Mouse (Mus musculus): ENCODE data around the gene Fam102a. TPM values are rescaled to one million over a fixed set of nuclear protein-coding genes. Genes with fewer than 3 reads are reported as not detected.
A peak's percentile ranks its signal among the peaks of the same experiment; 100 is the strongest.

The Fam102a gene
- polyA plus RNA-seq, 1 experiment from 2014 or later = 7.3 TPM

GRCm38 (mm10) chr2:32538461-32538860 lies 3.3 kb downstream of the Fam102a start:
- no peak overlapping the region for H3K27ac ChIP-seq
- no peak for DNase-seq (ENCODE audit: extremely low spot score, low spot score)
- WGBS = 83% methylated on average over 4 of the region's 4 CpGs
- 0 out of 2 replicates have a peak, but pooled peaks cover 3% of the 10 kb centered on the region for H3K36me3 ChIP-seq (replicated peaks)
- H3K27me3 ChIP-seq (ENCODE audit: poor library complexity, severe bottlenecking) = no peaks in the 10 kb centered on the region
- H3K9me3 ChIP-seq = no peaks in the 10 kb centered on the region
- peaks cover 73% of the 10 kb centered on the region for H3K4me1 ChIP-seq
- H3K4me3 ChIP-seq = peak overlapping the region; percentile 66; the same call in 1 of the 2 replicates

GRCm38 (mm10) chr2:32539452-32539981 lies 4.4 kb downstream of the Fam102a start:
- Histone ChIP-seq H3K27ac (0 out of 2 replicates have a peak overlapping the region, but pooled peaks have one; percentile 11), H3K36me3 (replicated peaks) (peaks cover 9% of the 10 kb centered on the region), H3K27me3 (ENCODE audit: poor library complexity, severe bottlenecking) (no peaks in the 10 kb centered on the region), H3K4me3 (0 out of 2 replicates have a peak overlapping the region, but pooled peaks have one; percentile 9), H3K9me3 (no peaks in the 10 kb centered on the region), H3K4me1 (peaks cover 63% of the 10 kb centered on the region)
- 84% methylated on average over 14 of the region's 14 CpGs for WGBS
- no peak for DNase-seq (ENCODE audit: extremely low spot score, low spot score)

GRCm38 (mm10) chr2:32541333-32541908 lies 6.3 kb downstream of the Fam102a start:
- Histone ChIP-seq H3K4me1 (peaks cover 44% of the 10 kb centered on the region), H3K27ac (no peak overlapping the region), H3K9me3 (no peaks in the 10 kb centered on the region), H3K4me3 (no peak overlapping the region), H3K36me3 (replicated peaks) (peaks cover 26% of the 10 kb centered on the region), H3K27me3 (ENCODE audit: poor library complexity, severe bottlenecking) (no peaks in the 10 kb centered on the region)
- DNase-seq (ENCODE audit: extremely low spot score, low spot score) = no peak
- WGBS = 96% methylated on average over 2 of the region's 2 CpGs

- 93% methylated on average over 4 of the region's 4 CpGs for WGBS
- Histone ChIP-seq H3K4me1 (peaks cover 42% of the 10 kb centered on the region), H3K27ac (no peak overlapping the region), H3K27me3 (ENCODE audit: poor library complexity, severe bottlenecking) (no peaks in the 10 kb centered on the region), H3K9me3 (no peaks in the 10 kb centered on the region), H3K36me3 (replicated peaks) (peaks cover 27% of the 10 kb centered on the region), H3K4me3 (no peak overlapping the region)
- no peak for DNase-seq (ENCODE audit: extremely low spot score, low spot score)
Observed at GRCm38 (mm10) chr2:32541986-32542573, 6.9 kb downstream of the Fam102a start.

- Histone ChIP-seq H3K27ac (no peak overlapping the region), H3K36me3 (replicated peaks) (peaks cover 34% of the 10 kb centered on the region), H3K9me3 (no peaks in the 10 kb centered on the region), H3K27me3 (ENCODE audit: poor library complexity, severe bottlenecking) (no peaks in the 10 kb centered on the region), H3K4me3 (no peak overlapping the region), H3K4me1 (peaks cover 37% of the 10 kb centered on the region)
- no peak for DNase-seq (ENCODE audit: extremely low spot score, low spot score)
- 97% methylated on average over 3 of the region's 3 CpGs for WGBS
Observed at GRCm38 (mm10) chr2:32543031-32543449, 7.9 kb downstream of the Fam102a start.

- no peak for DNase-seq (ENCODE audit: extremely low spot score, low spot score)
- peaks cover 25% of the 10 kb centered on the region for H3K4me1 ChIP-seq
- 77% methylated on average over 1 of the region's 1 CpGs for WGBS
- H3K36me3 ChIP-seq (replicated peaks) = peaks cover 38% of the 10 kb centered on the region
- no peaks in the 10 kb centered on the region for H3K9me3 ChIP-seq
- H3K27me3 ChIP-seq (ENCODE audit: poor library complexity, severe bottlenecking) = no peaks in the 10 kb centered on the region
- 0 out of 2 replicates have a peak overlapping the region, but pooled peaks have one; percentile 22 for H3K27ac ChIP-seq
- H3K4me3 ChIP-seq = no peak overlapping the region
Observed at GRCm38 (mm10) chr2:32546951-32547350, 11.8 kb downstream of the Fam102a start.

- Histone ChIP-seq H3K27ac (0 out of 2 replicates have a peak overlapping the region, but pooled peaks have one; percentile 22), H3K4me1 (peaks cover 25% of the 10 kb centered on the region), H3K36me3 (replicated peaks) (peaks cover 38% of the 10 kb centered on the region), H3K27me3 (ENCODE audit: poor library complexity, severe bottlenecking) (no peaks in the 10 kb centered on the region), H3K4me3 (no peak overlapping the region), H3K9me3 (no peaks in the 10 kb centered on the region)
- WGBS = 87% methylated on average over 5 of the region's 5 CpGs
- no peak for DNase-seq (ENCODE audit: extremely low spot score, low spot score)
Observed at GRCm38 (mm10) chr2:32547380-32547779, 12.2 kb downstream of the Fam102a start.

GRCm38 (mm10) chr2:32547964-32548739 lies 13.0 kb downstream of the Fam102a start:
- no peaks in the 10 kb centered on the region for H3K27me3 ChIP-seq (ENCODE audit: poor library complexity, severe bottlenecking)
- WGBS = 87% methylated on average over 7 of the region's 7 CpGs
- no peak overlapping the region for H3K27ac ChIP-seq
- peaks cover 38% of the 10 kb centered on the region for H3K36me3 ChIP-seq (replicated peaks)
- no peak overlapping the region for H3K4me3 ChIP-seq
- peaks cover 25% of the 10 kb centered on the region for H3K4me1 ChIP-seq
- no peaks in the 10 kb centered on the region for H3K9me3 ChIP-seq
- DNase-seq (ENCODE audit: extremely low spot score, low spot score) = no peak

- 88% methylated on average over 9 of the region's 9 CpGs for WGBS
- Histone ChIP-seq H3K27ac (no peak overlapping the region), H3K27me3 (ENCODE audit: poor library complexity, severe bottlenecking) (no peaks in the 10 kb centered on the region), H3K4me1 (peaks cover 27% of the 10 kb centered on the region), H3K4me3 (no peak overlapping the region), H3K36me3 (replicated peaks) (peaks cover 33% of the 10 kb centered on the region), H3K9me3 (no peaks in the 10 kb centered on the region)
- no peak for DNase-seq (ENCODE audit: extremely low spot score, low spot score)
Observed at GRCm38 (mm10) chr2:32549171-32549570, 14.0 kb downstream of the Fam102a start.

GRCm38 (mm10) chr2:32549764-32550163 lies 14.6 kb downstream of the Fam102a start:
- Histone ChIP-seq H3K36me3 (replicated peaks) (peaks cover 27% of the 10 kb centered on the region), H3K27ac (no peak overlapping the region), H3K9me3 (no peaks in the 10 kb centered on the region), H3K4me1 (peaks cover 28% of the 10 kb centered on the region), H3K27me3 (ENCODE audit: poor library complexity, severe bottlenecking) (no peaks in the 10 kb centered on the region), H3K4me3 (no peak overlapping the region)
- DNase-seq (ENCODE audit: extremely low spot score, low spot score) = no peak
- WGBS = 69% methylated on average over 6 of the region's 6 CpGs

GRCm38 (mm10) chr2:32551236-32551635 lies 16.1 kb downstream of the Fam102a start:
- no peak overlapping the region for H3K27ac ChIP-seq

GRCm38 (mm10) chr2:32553592-32554148 lies 18.5 kb downstream of the Fam102a start:
- Histone ChIP-seq H3K4me1 (peaks cover 38% of the 10 kb centered on the region), H3K27ac (peak overlapping the region; percentile 27; the same call in 1 of the 2 replicates), H3K4me3 (no peak overlapping the region), H3K27me3 (ENCODE audit: poor library complexity, severe bottlenecking) (no peaks in the 10 kb centered on the region), H3K36me3 (replicated peaks) (peaks cover 7% of the 10 kb centered on the region), H3K9me3 (no peaks in the 10 kb centered on the region)
- 83% methylated on average over 7 of the region's 7 CpGs for WGBS
- no peak for DNase-seq (ENCODE audit: extremely low spot score, low spot score)

More at GRCm38 (mm10) chr2:32551236-32551635, 16.1 kb downstream of the Fam102a start:
- DNase-seq (ENCODE audit: extremely low spot score, low spot score) = no peak
- peaks cover 39% of the 10 kb centered on the region for H3K4me1 ChIP-seq
- H3K4me3 ChIP-seq = no peak overlapping the region
- H3K36me3 ChIP-seq (replicated peaks) = peaks cover 13% of the 10 kb centered on the region; the same call in 1 of the 2 replicates
- no peaks in the 10 kb centered on the region for H3K27me3 ChIP-seq (ENCODE audit: poor library complexity, severe bottlenecking)
- WGBS = 92% methylated on average over 5 of the region's 5 CpGs
- H3K9me3 ChIP-seq = no peaks in the 10 kb centered on the region
